Mouse (Mus musculus): ENCODE measurements around the gene Asb7. TPM values are rescaled to one million over a fixed set of nuclear protein-coding genes. Genes with fewer than 3 reads are reported as not detected.

Asb7 gene
- 9.3 and 11.0 TPM in 2 replicates for polyA plus RNA-seq (2015; fragmentation: Nextera tagmentation; extraction: Ambion mirVana)

DNA sequence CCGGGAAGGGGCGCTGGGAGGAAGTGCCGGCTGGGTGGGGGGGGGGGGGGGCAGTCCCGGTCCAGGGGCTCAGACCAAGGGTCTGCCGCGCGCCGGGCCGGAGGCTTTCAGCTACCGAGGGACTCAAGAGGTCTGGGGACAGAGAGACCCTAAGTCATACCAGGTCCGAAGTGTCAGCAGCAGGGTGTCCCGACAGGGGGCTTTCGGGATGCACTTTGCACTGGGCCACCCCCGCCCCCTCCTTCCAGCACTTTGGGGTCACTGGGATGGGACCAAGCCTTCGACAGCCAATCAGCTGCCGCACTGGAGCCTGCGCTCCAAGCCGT, at the start of gene Asb7:
Asb7 (minus strand) TSS at position 303 of the 326 bp plus-strand sequence.
- no peaks in the 10 kb centered on the region for H3K27me3 ChIP-seq (ENCODE audit: control insufficient read depth, insufficient read depth, low read length)
- no peak for ATAC-seq (ENCODE audit: insufficient read depth, low FRiP score)
- WGBS, result under 1% methylated on average over 16 of the region's 18 CpGs
- peak within 1 kb of the TSS; percentile 70 for H3K4me3 ChIP-seq (replicated peaks; ENCODE audit: low read length)
- H3K4me1 ChIP-seq (ENCODE audit: control insufficient read depth, insufficient read depth, low read length), result peaks cover 10% of the 10 kb centered on the region
- H3K4me2 ChIP-seq (ENCODE audit: low read depth, low read length), result peak within 1 kb of the TSS; percentile 96
- H3K27ac ChIP-seq (ENCODE audit: low read length), result peak within 1 kb of the TSS; percentile 83
- no peaks in the 10 kb centered on the region for H3K9me3 ChIP-seq (replicated peaks; ENCODE audit: control insufficient read depth, low read length)
- H3K9ac ChIP-seq (ENCODE audit: low read length), result peak within 1 kb of the TSS; percentile 92
- no peaks in the 10 kb centered on the region for H3K36me3 ChIP-seq (ENCODE audit: control insufficient read depth, insufficient read depth, low read length)

DNA sequence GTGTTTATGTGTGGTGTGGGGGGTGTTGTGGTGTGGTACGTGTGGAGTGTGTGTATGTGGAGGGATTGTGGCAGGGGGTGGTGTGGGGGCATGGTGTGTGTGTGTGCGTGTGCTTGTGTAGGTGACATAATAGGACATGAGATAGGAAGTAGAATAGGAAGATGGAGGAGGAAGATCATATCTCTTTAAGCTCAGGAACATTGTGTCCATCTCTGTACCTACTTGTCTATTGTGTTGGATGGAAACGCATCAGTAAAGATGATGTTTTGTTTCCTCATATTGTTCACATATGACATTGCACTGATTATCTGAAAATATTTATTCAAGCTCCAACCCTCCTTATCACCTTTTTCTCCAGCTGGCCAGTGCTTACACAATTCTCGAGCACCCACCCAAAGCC, 48.0 kb upstream of the Asb7 start:
- no peak overlapping the region for H3K27ac ChIP-seq (ENCODE audit: low read length)
- H3K9ac ChIP-seq (ENCODE audit: low read length), result no peak overlapping the region
- H3K4me3 ChIP-seq (replicated peaks; ENCODE audit: low read length), result no peak overlapping the region
- H3K9me3 ChIP-seq (replicated peaks; ENCODE audit: control insufficient read depth, low read length), result no peaks in the 10 kb centered on the region
- no peak overlapping the region for H3K4me2 ChIP-seq (ENCODE audit: low read depth, low read length)
- H3K27me3 ChIP-seq (ENCODE audit: control insufficient read depth, insufficient read depth, low read length), result no peaks in the 10 kb centered on the region
- no peaks in the 10 kb centered on the region for H3K36me3 ChIP-seq (ENCODE audit: control insufficient read depth, insufficient read depth, low read length)
- WGBS, result 74% methylated on average over 4 of the region's 4 CpGs
- no peaks in the 10 kb centered on the region for H3K4me1 ChIP-seq (ENCODE audit: control insufficient read depth, insufficient read depth, low read length)
- no peak for ATAC-seq (ENCODE audit: insufficient read depth, low FRiP score)

DNA sequence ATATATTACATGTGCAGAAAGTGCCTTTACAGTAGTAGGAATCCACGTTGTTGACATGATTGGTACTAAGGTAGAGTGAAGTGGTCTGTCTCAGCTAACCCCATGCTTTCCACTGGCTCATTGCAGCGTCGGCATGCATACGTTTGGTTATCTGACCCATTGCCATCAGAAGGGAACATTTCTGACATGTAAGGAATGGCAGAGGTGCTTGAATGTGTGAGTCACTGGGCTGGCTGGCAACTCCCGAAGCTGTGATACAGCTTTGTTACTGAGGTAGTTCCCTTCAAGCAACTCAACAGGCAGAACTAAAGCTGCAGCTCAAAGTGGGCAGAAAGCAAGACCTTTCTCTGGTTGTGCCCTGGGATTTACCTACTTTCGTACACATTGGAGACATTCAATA, 45.6 kb upstream of the Asb7 start:
- Histone ChIP-seq H3K9me3 (replicated peaks; ENCODE audit: control insufficient read depth, low read length) (no peaks in the 10 kb centered on the region), H3K4me2 (ENCODE audit: low read depth, low read length) (no peak overlapping the region), H3K36me3 (ENCODE audit: control insufficient read depth, insufficient read depth, low read length) (no peaks in the 10 kb centered on the region), H3K27me3 (ENCODE audit: control insufficient read depth, insufficient read depth, low read length) (no peaks in the 10 kb centered on the region), H3K4me1 (ENCODE audit: control insufficient read depth, insufficient read depth, low read length) (no peaks in the 10 kb centered on the region), H3K27ac (ENCODE audit: low read length) (no peak overlapping the region), H3K9ac (ENCODE audit: low read length) (no peak overlapping the region), H3K4me3 (replicated peaks; ENCODE audit: low read length) (no peak overlapping the region)
- WGBS, result 70% methylated on average over 6 of the region's 6 CpGs
- no peak for ATAC-seq (ENCODE audit: insufficient read depth, low FRiP score)

DNA sequence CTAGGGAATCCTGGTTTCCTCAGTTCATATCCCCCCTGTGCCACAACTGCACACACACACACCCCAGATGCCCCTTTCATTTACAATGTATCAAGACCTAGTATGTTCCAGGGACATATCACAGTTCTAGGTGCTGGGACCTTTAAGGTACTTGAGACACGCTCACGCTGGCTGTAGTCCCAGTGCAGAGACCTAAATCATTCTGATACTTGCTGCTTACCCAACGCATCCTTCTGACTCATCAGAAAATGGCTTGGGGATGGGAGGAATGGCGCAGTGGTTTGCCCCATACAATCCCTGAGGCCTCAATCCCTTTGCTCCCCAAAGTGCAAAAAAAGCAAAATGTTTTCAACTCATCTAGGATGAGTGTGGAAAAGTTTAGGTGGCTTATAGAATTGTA, 45.1 kb upstream of the Asb7 start:
- H3K9me3 ChIP-seq (replicated peaks; ENCODE audit: control insufficient read depth, low read length), result no peaks in the 10 kb centered on the region
- WGBS, result 94% methylated on average over 4 of the region's 4 CpGs
- H3K36me3 ChIP-seq (ENCODE audit: control insufficient read depth, insufficient read depth, low read length), result no peaks in the 10 kb centered on the region
- no peak overlapping the region for H3K27ac ChIP-seq (ENCODE audit: low read length)
- H3K27me3 ChIP-seq (ENCODE audit: control insufficient read depth, insufficient read depth, low read length), result no peaks in the 10 kb centered on the region
- no peak overlapping the region for H3K9ac ChIP-seq (ENCODE audit: low read length)
- no peak overlapping the region for H3K4me2 ChIP-seq (ENCODE audit: low read depth, low read length)
- H3K4me1 ChIP-seq (ENCODE audit: control insufficient read depth, insufficient read depth, low read length), result no peaks in the 10 kb centered on the region
- H3K4me3 ChIP-seq (replicated peaks; ENCODE audit: low read length), result no peak overlapping the region
- no peak for ATAC-seq (ENCODE audit: insufficient read depth, low FRiP score)

DNA sequence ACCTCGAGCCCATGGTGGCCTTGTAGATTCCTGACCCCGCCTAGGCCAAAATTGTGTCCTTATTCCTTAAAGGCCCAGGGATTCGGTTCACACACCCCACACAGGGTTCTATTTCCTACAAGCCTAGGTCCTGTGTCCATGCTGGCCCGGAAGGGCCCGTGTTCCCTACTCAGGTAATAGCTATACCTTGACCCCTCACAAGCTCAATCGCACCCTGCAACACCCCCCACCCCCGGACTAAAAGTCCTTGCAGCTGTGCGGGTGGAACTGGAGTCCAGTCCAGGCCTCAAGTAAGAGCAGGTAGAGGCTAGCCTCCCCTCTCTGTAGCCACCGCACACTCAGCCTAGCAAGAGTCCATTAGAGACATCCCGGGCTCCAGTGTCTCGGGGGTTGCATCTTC, 44.5 kb upstream of the Asb7 start:
- no peak overlapping the region for H3K4me2 ChIP-seq (ENCODE audit: low read depth, low read length)
- H3K9ac ChIP-seq (ENCODE audit: low read length), result no peak overlapping the region
- no peaks in the 10 kb centered on the region for H3K36me3 ChIP-seq (ENCODE audit: control insufficient read depth, insufficient read depth, low read length)
- ATAC-seq (ENCODE audit: insufficient read depth, low FRiP score), result no peak
- no peak overlapping the region for H3K27ac ChIP-seq (ENCODE audit: low read length)
- no peaks in the 10 kb centered on the region for H3K4me1 ChIP-seq (ENCODE audit: control insufficient read depth, insufficient read depth, low read length)
- 94% methylated on average over 11 of the region's 11 CpGs for WGBS
- no peaks in the 10 kb centered on the region for H3K9me3 ChIP-seq (replicated peaks; ENCODE audit: control insufficient read depth, low read length)
- no peak overlapping the region for H3K4me3 ChIP-seq (replicated peaks; ENCODE audit: low read length)
- no peaks in the 10 kb centered on the region for H3K27me3 ChIP-seq (ENCODE audit: control insufficient read depth, insufficient read depth, low read length)

DNA sequence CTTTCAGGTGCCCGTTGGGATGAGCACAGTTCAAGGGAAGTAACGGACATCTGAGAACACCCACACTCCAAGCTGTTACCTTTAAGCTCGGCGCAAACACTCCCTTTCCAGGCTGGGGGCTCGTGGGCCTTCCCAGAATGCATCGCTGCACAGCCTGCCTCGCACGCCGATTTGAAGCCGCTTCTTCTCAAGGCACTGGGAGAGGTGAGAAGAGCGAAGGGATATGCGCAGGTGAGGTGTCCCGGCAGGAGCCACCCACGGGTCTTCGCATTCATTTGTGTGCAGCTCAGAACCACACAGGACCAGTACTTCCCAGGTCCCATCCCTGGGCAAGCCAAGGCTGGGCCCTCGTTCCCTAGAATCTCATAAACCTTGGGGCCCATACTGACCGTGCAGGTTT, 44.0 kb upstream of the Asb7 start:
- H3K4me3 ChIP-seq (replicated peaks; ENCODE audit: low read length), result no peak overlapping the region
- 91% methylated on average over 17 of the region's 17 CpGs for WGBS

DNA sequence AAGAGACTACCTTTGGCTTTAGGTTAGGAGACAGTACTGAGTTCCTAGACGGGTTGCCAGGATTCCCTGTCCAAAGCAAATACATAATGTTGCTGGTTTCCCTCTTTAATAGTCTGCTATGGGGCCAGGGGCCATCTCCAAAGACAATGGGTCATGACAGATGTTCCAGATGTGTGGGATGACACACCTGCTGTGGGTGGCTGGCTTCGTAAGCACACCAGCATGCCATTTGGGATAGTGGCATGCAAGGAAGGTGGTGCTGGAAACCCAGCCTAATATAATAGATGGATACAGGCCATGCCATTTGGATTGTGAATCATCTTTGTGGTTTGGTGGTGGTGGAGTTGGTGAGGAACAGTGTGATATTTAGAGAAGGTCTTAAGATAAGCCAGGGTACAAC, 39.8 kb upstream of the Asb7 start:
- H3K9me3 ChIP-seq (replicated peaks; ENCODE audit: control insufficient read depth, low read length), result no peaks in the 10 kb centered on the region
- no peak overlapping the region for H3K4me2 ChIP-seq (ENCODE audit: low read depth, low read length)
- H3K36me3 ChIP-seq (ENCODE audit: control insufficient read depth, insufficient read depth, low read length), result no peaks in the 10 kb centered on the region
- H3K4me1 ChIP-seq (ENCODE audit: control insufficient read depth, insufficient read depth, low read length), result no peaks in the 10 kb centered on the region
- no peak overlapping the region for H3K27ac ChIP-seq (ENCODE audit: low read length)
- WGBS, result 66% methylated on average over 2 of the region's 2 CpGs
- no peak overlapping the region for H3K4me3 ChIP-seq (replicated peaks; ENCODE audit: low read length)
- ATAC-seq (ENCODE audit: insufficient read depth, low FRiP score), result no peak
- no peak overlapping the region for H3K9ac ChIP-seq (ENCODE audit: low read length)
- H3K27me3 ChIP-seq (ENCODE audit: control insufficient read depth, insufficient read depth, low read length), result no peaks in the 10 kb centered on the region

More for the DNA sequence above, 44.0 kb upstream of the Asb7 start:
- no peaks in the 10 kb centered on the region for H3K27me3 ChIP-seq (ENCODE audit: control insufficient read depth, insufficient read depth, low read length)
- ATAC-seq (ENCODE audit: insufficient read depth, low FRiP score), result no peak
- H3K36me3 ChIP-seq (ENCODE audit: control insufficient read depth, insufficient read depth, low read length), result no peaks in the 10 kb centered on the region
- no peak overlapping the region for H3K27ac ChIP-seq (ENCODE audit: low read length)
- H3K4me1 ChIP-seq (ENCODE audit: control insufficient read depth, insufficient read depth, low read length), result no peaks in the 10 kb centered on the region
- no peak overlapping the region for H3K4me2 ChIP-seq (ENCODE audit: low read depth, low read length)
- no peaks in the 10 kb centered on the region for H3K9me3 ChIP-seq (replicated peaks; ENCODE audit: control insufficient read depth, low read length)
- H3K9ac ChIP-seq (ENCODE audit: low read length), result no peak overlapping the region

DNA sequence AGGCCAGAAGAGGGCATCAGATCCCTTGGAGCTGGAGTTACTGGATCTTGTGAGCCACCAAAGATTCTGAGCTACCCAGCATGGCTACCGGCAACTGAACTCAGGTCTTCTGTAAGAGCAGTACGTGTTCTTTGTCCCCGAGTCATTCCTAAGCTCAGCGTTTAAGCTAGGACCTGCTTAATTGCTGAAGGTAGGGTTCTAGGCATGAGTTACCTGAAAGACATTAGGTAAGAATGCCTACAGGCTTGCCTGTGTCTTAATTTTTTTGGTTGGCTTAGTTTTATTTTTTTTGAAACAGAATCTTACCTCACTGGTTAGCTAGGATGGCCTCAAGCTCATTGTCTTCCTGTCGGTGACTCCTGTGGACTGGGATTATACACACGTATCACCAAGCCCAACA, 38.7 kb upstream of the Asb7 start:
- Histone ChIP-seq H3K9me3 (replicated peaks; ENCODE audit: control insufficient read depth, low read length) (no peaks in the 10 kb centered on the region), H3K27me3 (ENCODE audit: control insufficient read depth, insufficient read depth, low read length) (no peaks in the 10 kb centered on the region), H3K4me3 (replicated peaks; ENCODE audit: low read length) (no peak overlapping the region), H3K4me2 (ENCODE audit: low read depth, low read length) (no peak overlapping the region), H3K27ac (ENCODE audit: low read length) (no peak overlapping the region), H3K9ac (ENCODE audit: low read length) (no peak overlapping the region), H3K4me1 (ENCODE audit: control insufficient read depth, insufficient read depth, low read length) (no peaks in the 10 kb centered on the region), H3K36me3 (ENCODE audit: control insufficient read depth, insufficient read depth, low read length) (no peaks in the 10 kb centered on the region)
- 94% methylated on average over 6 of the region's 6 CpGs for WGBS
- no peak for ATAC-seq (ENCODE audit: insufficient read depth, low FRiP score)

DNA sequence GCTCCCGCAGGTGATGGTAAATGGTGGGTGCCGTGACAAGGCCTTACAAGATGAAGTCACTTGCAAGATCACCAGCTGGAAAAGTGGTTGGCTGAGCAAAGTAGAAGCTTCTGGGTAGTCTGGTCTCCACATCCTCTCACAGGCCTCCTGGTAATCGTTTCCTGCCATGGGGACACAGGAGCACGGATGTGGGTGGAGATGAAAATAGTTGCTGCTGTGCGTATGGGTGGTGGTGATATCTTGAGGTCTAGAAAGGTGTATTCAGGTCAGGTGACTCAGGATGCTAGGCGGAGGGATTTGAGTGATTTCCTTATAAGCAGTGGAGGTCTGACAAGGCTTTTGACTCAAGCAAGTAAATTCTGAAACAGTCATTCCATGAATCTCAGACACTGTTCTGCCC, 35.6 kb upstream of the Asb7 start:
- no peak overlapping the region for H3K4me2 ChIP-seq (ENCODE audit: low read depth, low read length)
- H3K9ac ChIP-seq (ENCODE audit: low read length), result no peak overlapping the region
- H3K27ac ChIP-seq (ENCODE audit: low read length), result no peak overlapping the region
- no peak for ATAC-seq (ENCODE audit: insufficient read depth, low FRiP score)
- no peaks in the 10 kb centered on the region for H3K27me3 ChIP-seq (ENCODE audit: control insufficient read depth, insufficient read depth, low read length)
- H3K4me3 ChIP-seq (replicated peaks; ENCODE audit: low read length), result no peak overlapping the region
- no peaks in the 10 kb centered on the region for H3K9me3 ChIP-seq (replicated peaks; ENCODE audit: control insufficient read depth, low read length)
- 82% methylated on average over 6 of the region's 6 CpGs for WGBS
- no peaks in the 10 kb centered on the region for H3K36me3 ChIP-seq (ENCODE audit: control insufficient read depth, insufficient read depth, low read length)
- H3K4me1 ChIP-seq (ENCODE audit: control insufficient read depth, insufficient read depth, low read length), result no peaks in the 10 kb centered on the region

DNA sequence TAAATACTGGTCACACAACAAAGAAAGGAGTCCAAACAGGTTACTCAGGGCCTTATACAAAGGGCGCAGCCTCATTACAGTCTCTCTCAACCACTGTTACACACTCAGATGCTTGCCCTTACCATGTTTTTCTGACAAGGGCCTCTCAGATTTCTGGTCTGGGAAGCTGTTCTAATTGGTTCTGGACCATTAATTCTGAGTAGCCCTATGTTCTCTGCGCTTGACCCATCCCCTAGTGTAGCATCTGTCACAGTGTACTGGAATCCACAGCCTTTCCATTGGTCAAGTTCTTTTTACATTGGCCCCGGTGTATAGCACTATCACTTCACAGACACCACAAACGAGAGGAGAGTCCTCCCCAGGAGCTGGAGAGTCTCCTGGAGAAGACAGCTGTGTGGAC, 35.1 kb upstream of the Asb7 start:
- Histone ChIP-seq H3K4me2 (ENCODE audit: low read depth, low read length) (no peak overlapping the region), H3K9me3 (replicated peaks; ENCODE audit: control insufficient read depth, low read length) (no peaks in the 10 kb centered on the region), H3K4me3 (replicated peaks; ENCODE audit: low read length) (no peak overlapping the region), H3K4me1 (ENCODE audit: control insufficient read depth, insufficient read depth, low read length) (no peaks in the 10 kb centered on the region), H3K9ac (ENCODE audit: low read length) (no peak overlapping the region), H3K36me3 (ENCODE audit: control insufficient read depth, insufficient read depth, low read length) (no peaks in the 10 kb centered on the region), H3K27me3 (ENCODE audit: control insufficient read depth, insufficient read depth, low read length) (no peaks in the 10 kb centered on the region), H3K27ac (ENCODE audit: low read length) (no peak overlapping the region)
- no peak for ATAC-seq (ENCODE audit: insufficient read depth, low FRiP score)
- 77% methylated on average over 4 of the region's 4 CpGs for WGBS

Measured in stomach, embryonic 16.5 days (tissue).